Mouse (Mus musculus) kidney, postnatal 10 days (tissue): ENCODE data around the gene Olfr71.

Experiments
- DNase-seq: peaks from one replicate; pipeline ENCODE4 v3.0.0; 2021; ENCODE audit warnings: mixed read lengths

The Olfr71 gene

DNA sequence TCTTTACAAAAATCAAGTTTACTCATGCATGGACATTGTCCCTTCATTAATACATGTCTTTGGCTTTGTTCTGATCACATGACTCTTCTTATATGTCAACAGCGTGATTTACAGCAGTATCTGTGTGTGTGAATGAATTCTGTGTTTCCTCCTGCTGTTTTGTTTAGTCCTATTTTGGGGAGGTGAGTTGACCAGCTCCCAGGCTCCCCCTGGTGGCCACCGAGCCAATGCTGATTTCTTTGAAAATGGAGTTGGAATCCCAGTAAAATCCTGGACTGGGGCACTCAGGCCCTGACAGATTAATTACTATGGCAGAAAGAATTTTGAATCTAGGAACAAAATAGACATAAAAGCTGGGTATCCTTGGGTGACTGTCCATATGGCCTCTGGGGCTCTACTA, 1.8 kb upstream of the Olfr71 start:
- peak; percentile 94 for DNase-seq

DNA sequence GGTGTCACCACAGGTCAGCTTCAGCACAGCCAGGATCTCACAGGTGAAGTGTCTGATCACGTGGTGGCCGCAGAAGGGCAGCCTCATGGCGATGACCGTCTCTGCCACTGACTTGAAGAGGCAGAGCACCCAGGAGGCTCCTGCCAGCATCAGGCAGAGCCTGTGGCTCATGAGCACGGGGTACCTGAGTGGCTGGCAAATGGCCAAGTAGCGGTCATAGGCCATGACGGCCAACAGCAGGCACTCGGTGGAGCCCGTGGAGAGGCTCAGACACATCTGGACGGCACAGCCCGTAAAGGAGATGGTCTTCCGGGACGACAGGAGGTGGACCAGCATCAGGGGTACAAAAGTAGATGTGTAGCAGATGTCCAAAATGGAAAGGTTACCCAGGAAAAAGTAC, 4.1 kb downstream of the Olfr71 start:
- peak; percentile 49 for DNase-seq

DNA sequence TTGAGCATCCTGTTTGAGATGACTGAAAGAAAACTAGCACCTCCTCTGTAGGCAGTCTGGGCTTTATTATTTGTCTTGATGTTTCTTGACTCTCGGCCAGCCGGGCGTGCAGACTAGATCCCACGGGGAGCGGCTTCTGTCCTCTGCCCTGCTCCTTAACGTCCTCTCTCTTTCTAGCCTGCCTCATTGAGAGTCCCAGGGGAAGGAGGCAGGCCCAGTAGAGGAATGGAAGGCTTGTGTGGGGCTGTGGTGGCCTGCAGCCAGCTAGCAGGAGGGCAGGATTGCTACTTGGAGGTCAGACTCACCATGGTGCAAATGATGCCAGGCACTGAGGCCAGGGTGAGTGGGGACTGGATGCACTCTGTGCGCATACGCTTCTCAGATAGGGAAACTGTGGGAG, 6.2 kb downstream of the Olfr71 start:
- peak; percentile 80 for DNase-seq

DNA sequence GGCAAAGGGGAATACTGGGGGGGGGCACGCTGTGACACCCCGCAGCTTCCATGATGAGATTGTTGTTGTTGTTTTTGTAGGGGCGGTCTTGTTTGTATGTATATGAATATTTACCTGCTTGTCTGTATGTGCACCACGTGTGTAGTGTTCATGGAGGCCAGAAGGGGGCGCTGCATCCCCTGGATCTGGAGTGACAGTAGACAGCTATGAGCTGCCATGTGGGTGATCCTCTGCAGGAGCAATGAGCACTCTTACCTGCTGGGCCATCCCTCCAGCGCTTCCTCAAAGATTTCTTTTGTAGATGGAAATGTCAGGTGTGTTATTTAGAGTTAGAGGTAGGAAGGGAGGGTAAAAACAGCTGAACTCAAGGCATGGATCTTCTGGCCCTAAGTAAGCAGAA, 6.6 kb downstream of the Olfr71 start:
- DNase-seq = no peak

DNA sequence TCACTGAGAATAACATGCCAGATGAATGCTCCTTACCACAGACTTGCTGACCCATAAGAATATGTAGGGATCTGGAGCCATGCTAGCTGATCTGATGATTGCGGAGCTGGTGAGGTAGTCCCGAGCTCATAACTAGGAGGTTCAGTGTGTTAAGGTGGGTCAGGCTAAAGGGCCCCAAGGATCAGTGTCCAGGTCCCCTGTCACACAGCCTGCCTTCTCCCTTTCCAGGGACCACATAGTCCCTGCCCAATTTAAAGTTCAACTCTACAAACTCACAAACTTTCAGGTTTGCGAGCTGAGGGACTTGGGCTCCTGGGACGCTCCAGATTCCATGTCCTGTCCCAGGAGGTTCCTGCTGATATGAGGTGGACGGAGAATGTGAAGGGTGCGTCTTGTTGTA, 9.3 kb downstream of the Olfr71 start, which contains the start of gene Olfr70:
TSS of gene Olfr70 (minus strand) at position 101 of the 400 bp plus-strand sequence.
- no peak for DNase-seq

DNA sequence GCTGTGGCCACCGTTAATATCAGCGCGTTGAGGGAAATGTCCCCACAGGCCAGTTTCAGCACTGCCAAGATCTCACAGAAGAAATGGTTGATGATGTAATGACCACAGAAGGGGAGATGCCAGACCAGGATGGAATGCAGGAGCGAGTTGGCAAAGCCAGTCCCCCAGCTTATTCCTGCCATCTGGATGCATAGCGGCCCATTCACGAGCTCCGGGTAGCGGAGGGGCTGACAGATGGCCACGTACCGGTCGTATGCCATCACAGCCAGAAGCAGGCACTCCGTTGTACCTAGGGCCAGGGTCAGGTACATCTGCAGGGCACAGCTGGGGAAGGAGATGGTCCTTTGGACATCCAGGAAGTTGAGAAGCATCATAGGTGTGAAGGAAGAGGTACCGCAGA, 13.5 kb downstream of the Olfr71 start:
- no peak for DNase-seq

DNA sequence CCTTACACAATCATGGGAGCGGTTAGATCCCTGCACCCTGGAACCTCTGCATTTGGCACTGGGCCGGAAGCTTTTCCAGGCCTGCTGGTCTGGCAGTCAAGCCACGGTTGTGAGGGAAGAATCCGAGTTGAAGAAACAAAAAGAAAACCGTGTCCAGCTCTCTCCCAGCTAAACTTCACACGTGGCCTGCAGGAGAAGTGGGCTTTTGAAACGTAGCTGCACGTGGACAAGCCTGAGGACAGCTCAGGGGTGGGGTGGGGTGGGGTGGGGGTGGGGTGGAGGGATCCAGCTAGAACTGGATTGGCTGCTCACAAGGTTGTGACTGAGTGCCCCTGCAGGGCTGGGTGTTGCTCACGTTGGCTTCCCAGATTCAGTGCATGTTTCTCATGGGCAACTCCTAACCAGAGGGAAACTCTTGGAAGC, 14.8 kb downstream of the Olfr71 start:
- DNase-seq = peak; percentile 62

DNA sequence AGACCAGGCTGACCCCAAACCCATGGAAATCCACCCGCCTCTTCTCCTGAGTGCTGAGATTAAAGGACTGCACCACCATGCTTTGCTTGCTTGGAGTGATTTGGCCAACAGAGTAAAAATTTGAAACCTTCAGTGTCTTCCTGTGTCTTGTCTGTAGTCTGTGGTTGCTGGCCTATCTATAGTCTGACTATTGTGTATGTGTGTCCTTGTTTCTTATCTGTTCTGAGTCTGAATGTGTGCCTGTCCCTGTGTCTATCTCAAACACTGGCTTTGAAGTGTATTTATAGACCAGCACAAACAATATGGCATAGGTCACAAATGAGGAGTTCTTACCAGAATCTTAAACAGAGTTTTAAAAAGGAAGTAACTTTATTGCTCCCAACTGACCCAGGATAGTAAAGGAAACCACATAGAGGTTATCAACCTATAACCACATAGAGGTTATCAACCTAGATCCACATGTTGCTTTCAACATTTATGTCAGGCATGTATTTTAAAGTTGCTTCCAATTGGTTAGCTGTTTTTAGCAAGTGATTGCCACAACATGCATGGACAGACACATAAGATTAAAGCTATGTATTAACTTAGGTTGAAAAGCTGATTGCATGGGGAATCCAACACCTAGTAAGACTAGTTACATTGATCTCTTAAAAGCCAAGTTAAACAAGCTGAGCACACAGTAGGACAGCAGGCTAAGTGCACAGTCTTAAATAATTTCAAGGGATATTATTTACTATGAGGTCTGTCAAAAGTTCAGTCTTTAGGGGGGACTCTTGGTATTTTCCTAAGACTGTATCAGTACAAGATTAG, 15.4 kb downstream of the Olfr71 start:
- DNase-seq = no peak

DNA sequence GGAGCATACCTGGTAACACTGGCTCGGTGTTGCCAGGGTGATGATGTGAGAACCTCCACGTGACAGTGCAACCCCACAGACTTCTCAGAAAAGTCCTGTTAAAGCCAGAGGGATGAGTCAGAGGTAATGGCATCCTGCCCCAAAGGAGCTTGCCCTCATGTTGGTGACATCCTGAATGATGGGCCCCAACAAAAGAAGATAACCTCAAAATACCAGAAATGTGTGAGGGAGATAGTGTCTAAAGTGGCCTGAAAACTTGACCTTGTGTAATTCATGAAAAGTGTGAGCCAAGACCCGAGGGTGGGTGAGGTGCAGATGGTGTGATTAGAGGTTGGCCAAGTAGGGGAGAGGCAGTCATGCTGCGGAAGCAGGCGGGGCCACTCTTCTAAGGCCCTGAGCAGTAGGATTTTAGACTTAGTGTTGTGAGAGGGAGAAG, 16.2 kb downstream of the Olfr71 start:
- no peak for DNase-seq

DNA sequence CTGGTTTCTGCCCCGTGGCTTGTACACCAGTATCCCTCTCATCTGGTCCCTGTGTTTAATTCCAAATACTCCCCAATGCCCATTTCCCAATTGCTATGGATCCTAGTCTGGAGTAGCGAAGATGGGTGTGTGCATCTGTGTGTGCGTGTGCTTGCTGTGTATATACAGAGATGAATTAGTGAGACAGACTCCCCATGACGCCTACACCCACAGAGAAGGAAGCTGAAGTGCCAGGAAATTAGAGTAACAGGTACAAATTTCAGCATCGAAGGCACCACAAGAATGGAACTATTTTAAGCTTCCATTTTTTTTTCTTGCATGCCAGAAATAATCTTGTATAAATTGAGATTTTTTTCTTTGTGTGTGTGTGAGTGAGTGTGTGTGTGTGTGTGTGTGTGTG, 19.0 kb downstream of the Olfr71 start:
- no peak for DNase-seq

DNA sequence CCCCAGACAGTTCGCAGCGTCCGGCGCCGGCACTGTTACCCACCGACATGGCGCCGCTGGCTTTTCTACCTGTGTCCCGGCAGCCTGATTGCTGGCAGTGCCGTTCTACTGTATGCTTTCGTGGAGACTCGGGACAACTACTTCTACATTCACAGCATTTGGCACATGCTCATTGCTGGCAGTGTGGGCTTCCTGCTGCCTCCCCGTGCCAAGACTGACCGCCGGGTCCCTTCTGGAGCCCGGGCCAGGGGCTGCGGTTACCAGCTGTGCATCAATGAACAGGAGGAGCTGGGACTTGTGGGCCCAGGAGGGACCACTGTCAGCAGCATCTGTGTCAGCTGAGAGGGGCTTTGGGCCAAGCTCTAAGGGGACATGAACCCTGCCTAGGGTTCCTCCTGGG, 20.0 kb downstream of the Olfr71 start:
- no peak for DNase-seq

DNA sequence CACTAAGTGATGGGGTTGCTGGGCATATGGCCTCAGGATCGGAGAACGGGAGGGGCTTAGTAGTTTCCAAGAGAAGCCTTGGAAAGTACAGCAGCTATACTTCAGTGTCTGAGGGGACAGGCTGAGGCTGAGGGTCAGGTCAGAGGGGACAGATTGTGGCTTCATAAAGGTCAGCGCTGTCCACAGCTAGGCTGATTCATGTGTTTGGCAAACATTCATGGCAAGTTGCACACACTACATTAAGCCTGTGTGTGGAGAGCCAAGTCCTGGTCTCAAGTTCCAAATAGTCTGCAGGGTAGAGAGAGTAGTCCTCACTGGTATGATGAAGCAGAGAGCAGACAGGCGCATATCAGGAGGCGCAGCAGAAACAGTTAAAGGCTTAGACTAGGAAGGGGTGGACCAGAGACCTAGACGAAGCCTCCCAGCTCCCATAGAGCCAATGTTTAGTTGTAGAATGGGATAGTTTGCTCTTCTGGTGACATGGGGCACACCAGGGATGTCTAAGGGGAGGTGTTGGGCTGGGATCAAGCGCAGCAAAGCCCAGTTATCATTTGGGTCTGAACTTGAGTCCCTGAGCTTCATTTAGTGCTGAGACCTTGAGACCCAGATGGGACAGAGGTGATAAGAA, 30.5 kb downstream of the Olfr71 start:
- DNase-seq = peak; percentile 78

DNA sequence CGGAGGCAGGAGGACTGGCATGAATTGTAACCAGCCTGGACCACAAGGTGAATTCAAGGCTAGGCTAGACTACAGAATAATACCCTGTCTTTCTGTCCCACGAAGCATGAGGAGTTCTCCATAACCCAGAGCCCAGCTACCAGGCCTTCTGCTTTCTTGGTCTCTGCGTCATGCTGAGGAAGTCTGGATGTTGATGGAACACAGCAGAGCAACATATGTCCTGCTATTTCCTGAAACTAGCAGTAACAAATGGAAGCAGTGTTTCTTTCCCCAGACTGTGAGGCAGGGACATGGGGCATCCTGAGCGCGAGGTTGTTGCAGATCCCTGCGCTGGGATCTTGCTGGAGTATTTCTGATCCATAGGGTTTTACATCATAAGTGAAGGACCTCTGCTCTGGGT, 31.5 kb downstream of the Olfr71 start:
- DNase-seq = no peak

DNA sequence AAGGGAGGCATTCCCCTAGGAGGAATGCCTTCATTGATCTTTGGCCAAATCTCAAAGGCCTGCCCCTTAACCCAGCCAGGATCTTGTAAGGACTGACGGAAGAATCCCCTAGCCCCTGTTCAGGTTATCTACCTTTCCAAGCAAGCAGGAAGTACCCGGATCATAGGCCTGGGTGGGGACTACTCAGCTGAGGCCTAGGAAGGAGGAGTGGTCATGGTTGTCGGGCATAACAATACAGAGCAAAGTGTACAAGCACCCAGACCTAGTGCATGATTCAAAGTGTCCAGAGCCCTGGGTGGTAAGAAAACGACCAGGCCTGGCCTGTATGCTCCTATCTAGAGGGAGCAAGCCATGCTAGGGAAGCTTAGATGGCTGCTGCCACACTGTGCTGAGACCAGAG, 34.4 kb downstream of the Olfr71 start:
- DNase-seq = no peak

DNA sequence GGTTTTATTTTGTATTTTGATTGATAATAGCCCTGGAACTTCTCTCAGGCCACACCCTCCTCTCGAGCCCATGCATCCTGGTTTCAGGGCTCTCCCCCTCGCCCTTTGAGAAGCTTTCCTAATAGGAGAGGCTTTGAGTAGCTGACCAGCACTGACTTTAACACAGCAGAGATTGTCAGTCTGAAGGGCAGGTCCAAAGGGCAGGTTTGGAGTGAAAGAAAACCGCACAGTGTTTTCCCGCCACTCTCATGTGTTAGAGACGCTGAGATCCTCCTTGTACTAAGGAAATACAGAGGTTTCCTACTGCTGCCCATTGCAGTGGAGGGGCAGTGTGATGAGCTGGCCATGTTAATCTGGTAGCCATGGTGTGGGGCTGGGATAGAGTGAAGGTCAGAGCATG, 35.1 kb downstream of the Olfr71 start:
- no peak for DNase-seq

DNA sequence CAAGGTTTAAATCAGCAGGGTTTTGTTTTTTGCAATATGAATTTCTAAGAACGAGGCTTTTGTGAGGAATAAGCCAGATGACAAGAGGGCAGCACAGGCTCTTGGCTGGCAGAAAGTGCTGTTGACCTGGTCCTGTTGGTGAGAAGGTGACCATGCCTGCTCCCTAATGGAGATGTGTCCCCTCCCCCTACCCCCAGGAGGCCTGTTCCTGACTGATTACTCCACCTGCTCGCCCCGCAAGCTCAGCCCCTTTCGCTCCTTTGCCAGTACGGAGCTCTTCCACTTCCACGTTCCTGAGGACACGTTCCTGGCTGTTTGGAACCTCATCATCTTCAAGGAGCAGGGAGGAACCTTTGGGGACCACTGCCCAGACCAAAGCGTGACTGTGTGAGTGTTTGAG, 36.4 kb downstream of the Olfr71 start:
- DNase-seq = no peak

DNA sequence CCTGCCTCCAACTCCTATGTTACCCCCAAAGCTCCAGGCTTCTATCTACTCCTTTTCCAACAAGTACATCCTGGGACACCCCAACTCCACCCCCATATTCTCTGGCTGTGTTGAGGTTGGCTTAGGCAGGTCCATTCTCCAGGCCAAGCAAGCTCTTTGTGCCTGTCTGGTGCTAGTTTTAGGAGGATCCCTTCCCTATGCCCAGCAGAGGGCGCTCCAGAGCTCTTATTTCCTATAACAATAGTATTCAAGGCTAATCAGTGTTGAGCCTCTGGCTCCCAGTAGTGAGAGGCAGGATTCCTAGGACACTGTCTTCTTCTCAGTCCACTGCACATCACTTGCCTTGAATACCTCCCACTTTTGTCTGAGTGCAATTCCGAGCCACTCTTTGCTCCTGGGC, 38.0 kb downstream of the Olfr71 start:
- DNase-seq = peak; percentile 96

DNA sequence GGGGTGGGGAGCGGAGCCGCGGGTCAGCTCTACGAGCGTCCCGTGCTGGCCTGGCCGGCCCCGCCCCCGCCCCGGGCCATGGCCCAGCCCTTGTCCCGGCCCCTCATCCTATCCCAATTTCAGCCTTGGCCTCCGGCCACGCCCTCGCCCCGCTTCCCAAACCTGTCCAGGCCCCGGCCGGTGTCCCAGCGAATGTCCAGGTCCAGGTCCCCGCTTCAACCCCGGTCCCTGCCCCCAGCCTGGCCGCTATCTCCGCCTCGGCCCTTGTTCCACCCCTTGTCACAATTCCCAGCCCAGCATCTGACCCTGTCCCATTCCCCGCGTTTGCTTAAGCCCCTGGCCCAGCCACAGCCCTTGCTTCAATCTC, 40.6 kb downstream of the Olfr71 start:
- peak; percentile 85 for DNase-seq

DNA sequence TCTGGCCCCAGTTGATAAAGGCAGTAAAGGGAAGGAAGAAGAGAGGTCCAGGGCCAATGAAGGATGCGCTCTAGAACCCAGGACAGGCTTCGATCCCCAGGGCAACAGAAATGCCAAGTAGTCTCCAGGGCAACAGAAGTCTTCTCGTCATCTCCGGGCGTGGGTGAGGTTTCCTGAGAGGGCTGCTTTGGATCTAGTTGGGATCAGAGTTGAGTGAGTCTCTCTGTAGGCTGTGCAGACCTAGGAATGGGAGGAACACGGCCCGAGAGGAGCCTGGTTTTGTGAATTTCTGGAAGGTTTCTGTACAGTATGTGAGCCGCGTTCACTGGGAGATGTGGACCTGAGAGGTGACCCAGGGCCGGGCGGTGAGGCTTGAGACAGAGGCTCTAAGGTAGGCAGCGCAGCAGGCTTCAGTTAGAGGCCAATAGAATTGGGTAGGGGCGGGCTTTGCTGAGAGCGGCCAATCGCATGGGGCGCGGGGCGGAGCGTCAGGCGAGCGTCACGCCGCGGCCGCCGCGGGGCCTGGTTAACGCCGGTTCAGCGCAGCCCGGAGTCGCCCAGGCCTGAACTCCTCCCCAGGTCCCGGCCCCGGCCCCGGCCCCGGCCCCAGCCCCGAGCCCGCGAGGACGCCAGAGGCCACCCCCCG, 41.1 kb downstream of the Olfr71 start, which contains the start of the genes Tmem8b and Fam221b:
TSS of gene Tmem8b (plus strand) at position 190 of the 646 bp plus-strand sequence.
TSS of gene Fam221b (minus strand) at position 364 of the 646 bp plus-strand sequence.
- DNase-seq = peak; percentile 94

DNA sequence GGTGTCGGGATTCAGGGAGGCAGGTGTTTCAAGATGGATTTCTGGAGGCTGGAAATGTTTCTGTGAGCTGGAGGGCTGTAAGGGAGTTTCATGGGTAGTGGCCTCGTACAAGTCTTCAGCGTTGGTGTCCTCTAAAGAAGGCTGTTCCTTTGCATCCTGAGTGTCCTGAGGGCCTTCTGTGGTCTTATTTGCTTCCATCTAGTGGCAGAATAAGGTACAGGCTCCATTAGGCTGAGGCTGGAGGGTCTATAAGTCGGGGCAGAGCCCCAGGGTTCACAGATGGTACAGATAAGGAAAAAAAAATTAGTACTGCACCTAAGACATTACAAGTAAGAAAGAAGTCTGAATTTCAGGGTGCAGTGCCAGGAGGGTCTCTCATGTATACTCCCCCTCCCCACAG, 43.6 kb downstream of the Olfr71 start:
- DNase-seq = no peak

DNA sequence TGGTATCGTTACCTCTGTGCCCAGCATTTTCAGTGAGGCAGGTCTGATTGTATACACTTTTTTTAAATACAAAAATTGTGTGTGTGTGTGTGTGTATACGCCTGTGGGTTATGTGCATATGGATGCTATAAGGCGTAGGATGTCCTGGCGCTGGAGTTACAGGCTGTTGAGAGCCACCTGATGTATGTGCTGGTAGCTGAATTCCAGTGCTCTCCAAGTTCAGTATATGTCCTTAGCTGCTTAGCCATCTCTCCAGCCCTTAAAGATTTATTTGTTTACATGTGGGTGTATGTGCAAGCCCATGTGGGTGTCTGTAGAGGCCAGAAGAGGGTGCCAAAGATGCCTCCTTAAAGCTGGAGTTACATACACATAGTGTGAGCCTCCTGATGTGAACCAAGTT, 52.9 kb downstream of the Olfr71 start:
- DNase-seq = no peak

DNA sequence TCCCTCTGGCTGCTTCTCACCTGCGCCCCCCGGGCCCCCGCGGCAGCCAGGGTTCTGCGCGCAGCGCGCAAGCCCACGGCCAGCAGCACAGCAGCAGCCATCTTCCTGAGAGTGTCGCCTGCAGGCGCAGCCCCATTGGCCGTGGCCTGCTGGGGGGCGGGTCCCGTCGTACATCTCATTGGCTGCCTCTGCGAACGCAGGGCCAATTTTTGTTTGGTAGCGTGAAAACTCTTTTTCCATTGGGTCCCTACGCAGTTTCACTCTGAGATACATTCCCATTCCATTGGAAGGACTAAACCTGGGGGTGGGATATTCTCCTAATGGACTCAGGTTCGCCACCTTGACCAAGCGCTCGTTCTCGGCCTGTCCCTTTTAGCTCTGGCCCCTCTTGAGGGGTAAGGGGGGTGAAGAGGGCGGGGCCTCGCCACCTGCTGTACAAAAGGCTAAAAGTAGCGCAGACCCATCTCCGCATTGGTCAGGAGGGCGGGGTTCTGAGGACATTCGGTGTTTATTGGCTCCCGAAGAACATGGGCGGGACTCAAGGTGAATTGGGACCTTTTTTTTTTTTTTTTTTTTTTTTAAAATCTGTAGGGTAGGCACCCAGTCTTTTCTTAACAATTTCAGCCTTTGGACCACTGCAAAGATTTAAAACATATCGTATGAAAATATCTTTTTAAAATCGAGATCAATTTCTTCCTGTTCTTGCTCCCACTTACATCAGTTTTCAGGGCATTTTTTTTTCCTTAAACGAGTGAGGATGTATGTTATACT, 53.5 kb downstream of the Olfr71 start, which contains the start of gene Hint2:
TSS of gene Hint2 (minus strand) at position 128 of the 771 bp plus-strand sequence.
- peak; percentile 95 for DNase-seq
